Mouse (Mus musculus) ES-Bruce4 (cell line): ENCODE results near the gene Pgm3.

Experiments used
- CTCF ChIP-seq: IDR thresholded peaks from one replicate; pipeline ENCODE4 v1.8.1; 2011; ENCODE audit warnings: low read depth, low read length
- POLR2A ChIP-seq: IDR thresholded peaks from one replicate; pipeline ENCODE4 v1.8.1; 2011; ENCODE audit warnings: low read length; ENCODE audit not compliant: insufficient read depth

- TF ChIP-seq CTCF (no peak), POLR2A (no peak)
Measured at GRCm38 (mm10) chr9:86570946-86571345, 696 bp downstream of the Pgm3 start.
